Mouse (Mus musculus) kidney, postnatal 25 days (tissue): ENCODE measurements around the gene Thsd4.
"Not testable (repeated sequence)": the region's sequence is repeated elsewhere in the genome, so short reads cannot be mapped to it uniquely, and the experiment has no call there.

Experiments
- DNase-seq, 2 experiments: peaks; one replicate each; pipeline ENCODE4 v3.0.0; 2021; ENCODE audit warnings: mixed read lengths in 2 of 2

Gene Thsd4

GRCm38 (mm10) chr9:60305204-60305840 lies 216.5 kb downstream of the Thsd4 start:
- no peak for DNase-seq

GRCm38 (mm10) chr9:60296276-60296675 lies 225.6 kb downstream of the Thsd4 start:
- no peak for DNase-seq

GRCm38 (mm10) chr9:60295199-60295598 lies 226.6 kb downstream of the Thsd4 start:
- DNase-seq = no peak

GRCm38 (mm10) chr9:60293129-60293528 lies 228.7 kb downstream of the Thsd4 start:
- DNase-seq = no peak

- DNase-seq = peak; percentile 68 to 80
Measured at GRCm38 (mm10) chr9:60290780-60291179, 231.1 kb downstream of the Thsd4 start.

- DNase-seq = no peak
Measured at GRCm38 (mm10) chr9:60288789-60289188, 233.1 kb downstream of the Thsd4 start.

- DNase-seq = peak in 1 of 2 experiments; percentile 19
Measured at GRCm38 (mm10) chr9:60286390-60286789, 235.5 kb downstream of the Thsd4 start.

GRCm38 (mm10) chr9:60285047-60285462 lies 236.8 kb downstream of the Thsd4 start:
- DNase-seq = no peak

GRCm38 (mm10) chr9:60284318-60284717 lies 237.5 kb downstream of the Thsd4 start:
- no peak for DNase-seq

GRCm38 (mm10) chr9:60283546-60283945 lies 238.3 kb downstream of the Thsd4 start:
- peak in 1 of 2 experiments; percentile 25 for DNase-seq

- peak; percentile 53 to 79 for DNase-seq
Measured at GRCm38 (mm10) chr9:60281281-60281680, 240.6 kb downstream of the Thsd4 start.

GRCm38 (mm10) chr9:60280786-60281185 lies 241.1 kb downstream of the Thsd4 start:
- no peak for DNase-seq

- DNase-seq = no peak
Measured at GRCm38 (mm10) chr9:60279556-60279955, 242.3 kb downstream of the Thsd4 start.

- DNase-seq = peak; percentile 44 to 58
Measured at GRCm38 (mm10) chr9:60276351-60276750, 245.5 kb downstream of the Thsd4 start.

- DNase-seq = peak in 1 of 2 experiments; percentile 56
Measured at GRCm38 (mm10) chr9:60275410-60276159, 246.3 kb downstream of the Thsd4 start.

GRCm38 (mm10) chr9:60274503-60274902 lies 247.3 kb downstream of the Thsd4 start:
- no peak for DNase-seq

- DNase-seq = not testable (repeated sequence)
Measured at GRCm38 (mm10) chr9:60272345-60272744, 249.5 kb downstream of the Thsd4 start.

GRCm38 (mm10) chr9:60271940-60272339 lies 249.9 kb downstream of the Thsd4 start:
- no peak for DNase-seq

- no peak for DNase-seq
Measured at GRCm38 (mm10) chr9:60269807-60270206, 252.0 kb downstream of the Thsd4 start.

- DNase-seq = no peak
Measured at GRCm38 (mm10) chr9:60267273-60267626, 254.6 kb downstream of the Thsd4 start.

GRCm38 (mm10) chr9:60266583-60267272 lies 255.1 kb downstream of the Thsd4 start:
- DNase-seq = no peak

GRCm38 (mm10) chr9:60264586-60265325 lies 257.1 kb downstream of the Thsd4 start:
- DNase-seq = peak; percentile 43 to 71
